Mouse (Mus musculus): ENCODE measurements around the gene Sytl2. TPM values are rescaled to one million over a fixed set of nuclear protein-coding genes. Genes with fewer than 3 reads are reported as not detected.

The Sytl2 gene
- total and polyA plus RNA-seq, 2 experiments from 2014 or later, result 7.3 to 11.4 TPM

GRCm38 (mm10) chr7:90456845-90457468 is 154.9 kb downstream of the Sytl2 start, which contains the start of gene Tmem126a:
Gene Tmem126a (minus strand): TSS chr7:90457229.
- WGBS, result under 1% methylated on average over 41 of the region's 41 CpGs
- peak; percentile 71 for TF ChIP-seq CTCF (IDR thresholded peaks at IDR 0.05; ENCODE audit: low read depth)
- H3K4me2 ChIP-seq (ENCODE audit: low read depth, low read length), result peak within 1 kb of the TSS; percentile 66
- ATAC-seq (peak; percentile 99), DNase-seq (ENCODE audit: low spot score) (peak; percentile 94)
- peak within 1 kb of the TSS; percentile 66 for H3K9ac ChIP-seq (replicated peaks; ENCODE audit: low read length)
- H3K27ac ChIP-seq, result peak within 1 kb of the TSS; percentile 94
- no peaks in the 10 kb centered on the region for H3K27me3 ChIP-seq (ENCODE audit: insufficient read depth, low read length)
- H3K4me1 ChIP-seq (ENCODE audit: insufficient read depth, low read length), result no peaks in the 10 kb centered on the region
- H3K36me3 ChIP-seq (ENCODE audit: insufficient read depth, low read length), result 0 out of 2 replicates have a peak, but pooled peaks cover 12% of the 10 kb centered on the region
- peak within 1 kb of the TSS; percentile 74 for H3K4me3 ChIP-seq (ENCODE audit: low read length)
- H3K9me3 ChIP-seq (ENCODE audit: low read length), result no peaks in the 10 kb centered on the region

- peak overlapping the region; percentile 74 for H3K4me3 ChIP-seq (ENCODE audit: low read length)
- 10% methylated on average over 10 of the region's 10 CpGs for whole genome bisulfite sequencing
- H3K4me2 ChIP-seq (ENCODE audit: low read depth, low read length), result peak overlapping the region; percentile 66
- no peaks in the 10 kb centered on the region for H3K27me3 ChIP-seq (ENCODE audit: insufficient read depth, low read length)
- no peaks in the 10 kb centered on the region for H3K9me3 ChIP-seq (ENCODE audit: low read length)
- no peaks in the 10 kb centered on the region for H3K4me1 ChIP-seq (ENCODE audit: insufficient read depth, low read length)
- DNase-seq (ENCODE audit: low spot score), result peak; percentile 65
- TF ChIP-seq CTCF (IDR thresholded peaks at IDR 0.05; ENCODE audit: low read depth), result peak; percentile 39
- H3K36me3 ChIP-seq (ENCODE audit: insufficient read depth, low read length), result 0 out of 2 replicates have a peak, but pooled peaks cover 9% of the 10 kb centered on the region
- peak overlapping the region; percentile 66 for H3K9ac ChIP-seq (replicated peaks; ENCODE audit: low read length)
- peak; percentile 39 for ATAC-seq
- H3K27ac ChIP-seq, result peak overlapping the region; percentile 94
These were observed 155.5 kb downstream of the Sytl2 start for GRCm38 (mm10) chr7:90457517-90457916.

Other genes with a start within 250 kb of the Sytl2 start
- 132 and 141 TPM in 2 replicates for gene Picalm, start 172.0 kb upstream of the Sytl2 start, total RNA-seq (2014; rRNA removed)
- 22.4 and 25.2 TPM in 2 replicates for gene Picalm, start 172.0 kb upstream of the Sytl2 start, polyA plus RNA-seq (2015; fragmentation: Nextera tagmentation; extraction: Ambion mirVana)
- not detected in 2 replicates for gene Ccdc83, start 36.5 kb upstream of the Sytl2 start, total RNA-seq (2014; rRNA removed)
- not detected in 2 replicates for gene Ccdc83, start 36.5 kb upstream of the Sytl2 start, polyA plus RNA-seq (2015; fragmentation: Nextera tagmentation; extraction: Ambion mirVana)
- 0.36 and 0.89 TPM in 2 replicates for gene Ccdc89, start 124.3 kb downstream of the Sytl2 start, total RNA-seq (2014; rRNA removed)
- gene Ccdc89, start 124.3 kb downstream of the Sytl2 start, polyA plus RNA-seq (2015; fragmentation: Nextera tagmentation; extraction: Ambion mirVana), result 0.89 and 1.2 TPM in 2 replicates
- gene Crebzf, start 140.5 kb downstream of the Sytl2 start, total RNA-seq (2014; rRNA removed), result 73.6 and 97.2 TPM in 2 replicates
- 23.5 and 25.6 TPM in 2 replicates for gene Crebzf, start 140.5 kb downstream of the Sytl2 start, polyA plus RNA-seq (2015; fragmentation: Nextera tagmentation; extraction: Ambion mirVana)
- 50.7 and 55.9 TPM in 2 replicates for gene Tmem126a, start 155.0 kb downstream of the Sytl2 start, total RNA-seq (2014; rRNA removed)
- 139 and 145 TPM in 2 replicates for gene Tmem126a, start 155.0 kb downstream of the Sytl2 start, polyA plus RNA-seq (2015; fragmentation: Nextera tagmentation; extraction: Ambion mirVana)
- gene Tmem126b, start 173.7 kb downstream of the Sytl2 start, total RNA-seq (2014; rRNA removed), result 15.1 and 21.9 TPM in 2 replicates
- 24.5 and 26.9 TPM in 2 replicates for gene Tmem126b, start 173.7 kb downstream of the Sytl2 start, polyA plus RNA-seq (2015; fragmentation: Nextera tagmentation; extraction: Ambion mirVana)
- 113 and 131 TPM in 2 replicates for gene Dlg2, start 174.4 kb downstream of the Sytl2 start, total RNA-seq (2014; rRNA removed)
- 18.5 and 20.4 TPM in 2 replicates for gene Dlg2, start 174.4 kb downstream of the Sytl2 start, polyA plus RNA-seq (2015; fragmentation: Nextera tagmentation; extraction: Ambion mirVana)

Data from hindbrain, postnatal 0 days (tissue).